Mouse (Mus musculus) midbrain, embryonic 12.5 days (tissue): Measurements from ENCODE around the gene Gpr107. TPM values are rescaled to one million over a fixed set of nuclear protein-coding genes. Genes with fewer than 3 reads are reported as not detected.

ENCODE experiments used
- ATAC-seq: fragments of 200-750 bp; cut with Nextera tagmentation; 2 replicates; pipeline ENCODE4 v1.8.0; 2017; ENCODE audit warnings: low read depth, moderate TSS enrichment, moderate library complexity; ENCODE audit not compliant: low FRiP score
- H3K27ac ChIP-seq: fragments of 300-500 bp; sonication (generic); replicated peaks from 2 replicates; pipeline ENCODE4 v1.5.1; 2016; ENCODE audit warnings: mild to moderate bottlenecking
- H3K27me3 ChIP-seq: fragments of 300-500 bp; sonication (generic); 2 replicates; pipeline ENCODE4 v1.6.1; 2016; ENCODE audit warnings: mild to moderate bottlenecking
- H3K36me3 ChIP-seq: fragments of 300-500 bp; sonication (generic); 2 replicates; pipeline ENCODE4 v1.6.1; 2016
- H3K4me1 ChIP-seq: fragments of 300-500 bp; sonication (generic); 2 replicates; pipeline ENCODE4 v1.6.1; 2016
- H3K4me2 ChIP-seq: fragments of 300-500 bp; sonication (generic); replicated peaks from 2 replicates; pipeline ENCODE4 v1.6.1; 2016; ENCODE audit warnings: mild to moderate bottlenecking, moderate library complexity
- H3K4me3 ChIP-seq: fragments of 300-500 bp; sonication (generic); 2 replicates; pipeline ENCODE4 v1.5.1; 2016; ENCODE audit warnings: mild to moderate bottlenecking
- H3K9ac ChIP-seq: fragments of 300-500 bp; sonication (generic); replicated peaks from 2 replicates; pipeline ENCODE4 v1.6.1; 2016; ENCODE audit warnings: mild to moderate bottlenecking, moderate library complexity
- H3K9me3 ChIP-seq: fragments of 300-500 bp; sonication (generic); 2 replicates; pipeline ENCODE4 v1.6.1; 2016; ENCODE audit warnings: mild to moderate bottlenecking
- WGBS: fragments of 180-500 bp; shearing (Covaris S2); methylation state at CpG from one replicate; pipeline ENCODE4 v1.1.7; 2016; 5-methylcytosine and 5-hydroxymethylcytosine counted together
- polyA plus RNA-seq: library from polyadenylated mRNA; unstranded; fragments of >200 nt; fragmentation: Nextera tagmentation; extraction: Ambion mirVana; gene quantifications from 2 replicates; pipeline ENCODE4 v1.2.1, GENCODE M21; 2016

Gpr107 gene
- polyA plus RNA-seq, 1 experiment from 2014 or later, result 41.7 TPM

- ATAC-seq, result no peak
- Histone ChIP-seq H3K27ac (peak overlapping the region; percentile 40; the same call in 1 of the 2 replicates), H3K9ac (no peak overlapping the region), H3K4me1 (peaks cover 22% of the 10 kb centered on the region; the same call in 1 of the 2 replicates), H3K9me3 (no peaks in the 10 kb centered on the region), H3K4me3 (no peak overlapping the region), H3K4me2 (no peak overlapping the region), H3K27me3 (no peaks in the 10 kb centered on the region), H3K36me3 (peaks cover 37% of the 10 kb centered on the region)
- 92% methylated on average over 13 of the region's 13 CpGs for WGBS
These were observed 56.5 kb downstream of the Gpr107 start for GRCm38 (mm10) chr2:31208544-31209142.

GRCm38 (mm10) chr2:31209525-31209924, 57.4 kb downstream of the Gpr107 start:
- H3K4me1 ChIP-seq, result peaks cover 22% of the 10 kb centered on the region; the same call in 1 of the 2 replicates
- H3K36me3 ChIP-seq, result peaks cover 42% of the 10 kb centered on the region
- no peak overlapping the region for H3K9ac ChIP-seq
- no peak for ATAC-seq
- no peaks in the 10 kb centered on the region for H3K9me3 ChIP-seq
- 86% methylated on average over 4 of the region's 4 CpGs for WGBS
- H3K4me2 ChIP-seq, result no peak overlapping the region
- H3K4me3 ChIP-seq, result no peak overlapping the region
- no peaks in the 10 kb centered on the region for H3K27me3 ChIP-seq
- no peak overlapping the region for H3K27ac ChIP-seq

GRCm38 (mm10) chr2:31210144-31210847, 58.2 kb downstream of the Gpr107 start:
- 27% methylated on average over 11 of the region's 11 CpGs for WGBS
- H3K36me3 ChIP-seq, result peaks cover 47% of the 10 kb centered on the region
- no peak overlapping the region for H3K4me2 ChIP-seq
- H3K27ac ChIP-seq, result peak overlapping the region; percentile 59
- ATAC-seq, result peak; percentile 62; the same call in 1 of the 2 replicates
- H3K4me1 ChIP-seq, result peaks cover 22% of the 10 kb centered on the region; the same call in 1 of the 2 replicates
- no peaks in the 10 kb centered on the region for H3K9me3 ChIP-seq
- H3K4me3 ChIP-seq, result no peak overlapping the region
- no peaks in the 10 kb centered on the region for H3K27me3 ChIP-seq
- H3K9ac ChIP-seq, result no peak overlapping the region

- Histone ChIP-seq H3K4me3 (no peak overlapping the region), H3K4me1 (peaks cover 19% of the 10 kb centered on the region; the same call in 1 of the 2 replicates), H3K27me3 (no peaks in the 10 kb centered on the region), H3K9me3 (no peaks in the 10 kb centered on the region), H3K27ac (peak overlapping the region; percentile 59; the same call in 1 of the 2 replicates), H3K36me3 (peaks cover 54% of the 10 kb centered on the region), H3K9ac (no peak overlapping the region), H3K4me2 (no peak overlapping the region)
- 50% methylated on average over 3 of the region's 3 CpGs for WGBS
- no peak for ATAC-seq
These were observed 59.1 kb downstream of the Gpr107 start for GRCm38 (mm10) chr2:31211204-31211603.

GRCm38 (mm10) chr2:31214211-31214796, 62.2 kb downstream of the Gpr107 start:
- no peak for ATAC-seq
- Histone ChIP-seq H3K27ac (no peak overlapping the region), H3K4me1 (peaks cover 14% of the 10 kb centered on the region; the same call in 1 of the 2 replicates), H3K9ac (no peak overlapping the region), H3K36me3 (peaks cover 42% of the 10 kb centered on the region), H3K9me3 (no peaks in the 10 kb centered on the region), H3K4me3 (no peak overlapping the region), H3K4me2 (no peak overlapping the region), H3K27me3 (no peaks in the 10 kb centered on the region)
- 84% methylated on average over 16 of the region's 16 CpGs for WGBS

GRCm38 (mm10) chr2:31218611-31219010, 66.5 kb downstream of the Gpr107 start:
- Histone ChIP-seq H3K4me1 (no peaks in the 10 kb centered on the region), H3K9ac (no peak overlapping the region), H3K9me3 (no peaks in the 10 kb centered on the region), H3K27ac (no peak overlapping the region), H3K36me3 (peaks cover 18% of the 10 kb centered on the region), H3K4me2 (no peak overlapping the region), H3K27me3 (no peaks in the 10 kb centered on the region), H3K4me3 (no peak overlapping the region)
- WGBS, result 84% methylated on average over 3 of the region's 3 CpGs
- ATAC-seq, result no peak

GRCm38 (mm10) chr2:31219470-31219869, 67.4 kb downstream of the Gpr107 start:
- Histone ChIP-seq H3K27ac (no peak overlapping the region), H3K4me3 (no peak overlapping the region), H3K4me2 (no peak overlapping the region), H3K9me3 (no peaks in the 10 kb centered on the region), H3K9ac (no peak overlapping the region), H3K36me3 (peaks cover 13% of the 10 kb centered on the region), H3K27me3 (no peaks in the 10 kb centered on the region), H3K4me1 (no peaks in the 10 kb centered on the region)
- WGBS, result 89% methylated on average over 6 of the region's 6 CpGs
- no peak for ATAC-seq

GRCm38 (mm10) chr2:31220844-31221243, 68.7 kb downstream of the Gpr107 start:
- Histone ChIP-seq H3K27me3 (no peaks in the 10 kb centered on the region), H3K4me2 (no peak overlapping the region), H3K4me3 (no peak overlapping the region), H3K9me3 (no peaks in the 10 kb centered on the region), H3K27ac (no peak overlapping the region), H3K9ac (no peak overlapping the region), H3K4me1 (no peaks in the 10 kb centered on the region), H3K36me3 (peaks cover 4% of the 10 kb centered on the region; the same call in 1 of the 2 replicates)
- 75% methylated on average over 7 of the region's 7 CpGs for WGBS
- no peak for ATAC-seq

- Histone ChIP-seq H3K27ac (no peak overlapping the region), H3K9ac (no peak overlapping the region), H3K36me3 (no peaks in the 10 kb centered on the region), H3K27me3 (no peaks in the 10 kb centered on the region), H3K4me3 (no peak overlapping the region), H3K9me3 (peaks cover 5% of the 10 kb centered on the region; the same call in 1 of the 2 replicates), H3K4me2 (no peak overlapping the region), H3K4me1 (no peaks in the 10 kb centered on the region)
- WGBS, result 89% methylated on average over 5 of the region's 5 CpGs
- no peak for ATAC-seq
These were observed 69.5 kb downstream of the Gpr107 start for GRCm38 (mm10) chr2:31221582-31221981.

GRCm38 (mm10) chr2:31228768-31229311, 76.7 kb downstream of the Gpr107 start:
- H3K36me3 ChIP-seq, result no peaks in the 10 kb centered on the region
- H3K4me1 ChIP-seq, result no peaks in the 10 kb centered on the region
- H3K9ac ChIP-seq, result no peak overlapping the region
- 56% methylated on average over 1 of the region's 1 CpGs for WGBS
- no peak overlapping the region for H3K4me2 ChIP-seq
- no peaks in the 10 kb centered on the region for H3K27me3 ChIP-seq
- H3K4me3 ChIP-seq, result no peak overlapping the region
- no peak overlapping the region for H3K27ac ChIP-seq
- H3K9me3 ChIP-seq, result peaks cover 10% of the 10 kb centered on the region
- no peak for ATAC-seq

GRCm38 (mm10) chr2:31239203-31239696, 87.1 kb downstream of the Gpr107 start:
- peak overlapping the region; percentile 21 for H3K4me3 ChIP-seq
- H3K27ac ChIP-seq, result no peak overlapping the region
- H3K27me3 ChIP-seq, result peaks cover 30% of the 10 kb centered on the region
- H3K4me2 ChIP-seq, result peak overlapping the region; percentile 39
- H3K36me3 ChIP-seq, result no peaks in the 10 kb centered on the region
- ATAC-seq, result no peak
- 37% methylated on average over 23 of the region's 23 CpGs for WGBS
- H3K9ac ChIP-seq, result no peak overlapping the region
- peaks cover 6% of the 10 kb centered on the region; the same call in 1 of the 2 replicates for H3K4me1 ChIP-seq
- no peaks in the 10 kb centered on the region for H3K9me3 ChIP-seq
